Mouse (Mus musculus): ENCODE data around the gene Atf6b.

Gene Atf6b

DNA sequence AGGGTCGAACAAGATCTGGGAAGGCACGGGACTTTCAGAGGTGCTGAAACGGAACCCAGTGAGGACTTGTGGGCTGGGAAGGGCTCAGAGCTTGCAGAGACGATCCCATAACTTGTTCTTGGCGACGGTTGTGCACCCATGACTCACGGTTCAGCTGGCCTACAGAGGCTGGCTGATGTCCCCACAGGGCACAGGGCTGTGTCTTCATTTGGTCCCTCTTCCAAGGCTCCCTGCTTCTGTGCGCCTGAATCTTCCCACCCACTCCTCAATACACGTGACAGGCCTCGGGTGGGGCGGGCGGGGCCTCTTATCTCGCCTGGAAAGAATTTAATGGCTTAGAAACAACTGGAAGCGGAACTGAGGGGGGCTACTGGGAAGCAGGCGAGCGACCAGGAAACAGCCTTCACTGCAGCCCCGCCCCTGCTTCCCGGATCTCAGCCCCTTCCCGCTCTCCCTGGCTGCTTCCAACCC is 14.2 kb downstream of the Atf6b start:
- intact Hi-C loops (cut with DNase I) = no loop called here

DNA sequence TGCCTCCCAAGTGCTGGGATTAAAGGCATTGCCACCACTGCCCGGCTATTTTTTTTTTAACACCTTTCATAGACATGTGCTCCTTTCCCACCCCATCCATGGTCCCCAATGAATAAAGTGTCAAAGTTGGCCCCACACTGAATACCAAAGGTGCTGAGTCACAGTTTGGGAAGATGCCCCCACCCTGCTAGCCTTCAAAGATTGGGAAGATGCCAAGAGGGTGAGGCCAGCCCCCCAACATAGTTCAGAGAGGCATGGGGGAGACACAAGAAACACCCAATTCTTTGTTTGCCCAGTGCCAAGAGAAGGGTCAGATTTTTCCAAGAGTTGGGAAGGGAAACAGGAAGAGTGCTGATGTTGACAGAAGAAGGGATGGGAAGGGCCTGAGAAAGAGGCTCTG is 15.5 kb downstream of the Atf6b start:
- intact Hi-C loops (cut with DNase I) = no loop called here

DNA sequence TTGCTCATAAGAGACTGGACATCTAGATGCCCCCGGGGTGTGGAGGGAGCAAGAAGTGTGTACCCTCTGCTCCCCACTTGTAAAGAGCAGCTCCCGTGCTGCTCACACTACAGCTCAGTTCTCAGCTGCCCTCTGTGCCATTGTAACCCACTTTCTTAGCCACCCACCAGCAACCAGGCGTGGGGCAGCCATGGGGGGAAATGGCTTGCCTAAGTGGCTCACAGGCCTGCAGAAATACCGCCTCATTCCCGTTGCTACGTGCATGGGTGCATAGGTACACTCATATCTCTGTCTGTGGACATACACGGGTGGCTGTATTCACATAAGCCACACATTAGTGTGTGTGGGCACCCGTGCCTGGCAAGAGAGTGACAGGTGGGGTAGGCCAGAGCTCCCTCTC is 16.0 kb downstream of the Atf6b start:
- intact Hi-C loops (cut with DNase I) = no loop called here

DNA sequence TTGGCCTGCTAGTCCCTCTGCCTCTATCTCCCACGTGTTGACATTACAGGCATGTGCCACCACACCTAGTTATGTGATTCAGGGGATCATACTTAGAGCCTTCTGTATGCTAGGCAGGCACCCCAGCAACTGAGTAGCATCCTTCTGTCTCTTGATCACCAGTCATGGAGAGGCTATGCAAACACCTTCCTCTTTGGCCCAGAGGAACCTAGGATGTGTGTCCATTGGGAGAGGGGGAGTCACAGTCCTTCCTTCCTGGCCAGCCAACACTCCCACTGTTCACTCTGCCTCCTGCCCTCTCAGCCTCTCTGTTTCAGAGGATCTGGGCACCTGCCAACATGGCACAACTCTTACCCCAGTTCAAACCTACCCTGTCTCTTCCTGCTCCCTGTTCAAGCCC is 16.6 kb downstream of the Atf6b start:
- intact Hi-C loops (cut with DNase I) = no loop called here

DNA sequence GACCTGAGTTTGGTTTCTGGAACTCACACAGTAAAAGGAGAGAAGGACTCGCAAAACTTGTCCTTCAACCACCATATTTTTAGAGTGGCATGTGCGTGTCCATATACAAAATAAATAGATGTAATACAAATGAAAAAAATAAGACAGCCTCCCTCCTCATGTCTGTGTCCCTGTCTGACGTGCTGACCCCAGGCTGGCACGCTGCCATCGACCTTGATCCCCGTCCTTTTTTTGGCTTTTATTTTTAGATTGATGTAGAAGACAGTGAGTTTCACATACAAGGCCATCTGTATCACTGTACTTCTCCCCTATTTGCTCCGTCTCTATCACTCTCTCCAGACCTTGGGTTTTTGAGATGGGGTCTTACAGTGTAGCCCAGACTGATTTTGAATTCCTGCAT is 17.5 kb downstream of the Atf6b start:
- intact Hi-C loops (cut with DNase I) = no loop called here

DNA sequence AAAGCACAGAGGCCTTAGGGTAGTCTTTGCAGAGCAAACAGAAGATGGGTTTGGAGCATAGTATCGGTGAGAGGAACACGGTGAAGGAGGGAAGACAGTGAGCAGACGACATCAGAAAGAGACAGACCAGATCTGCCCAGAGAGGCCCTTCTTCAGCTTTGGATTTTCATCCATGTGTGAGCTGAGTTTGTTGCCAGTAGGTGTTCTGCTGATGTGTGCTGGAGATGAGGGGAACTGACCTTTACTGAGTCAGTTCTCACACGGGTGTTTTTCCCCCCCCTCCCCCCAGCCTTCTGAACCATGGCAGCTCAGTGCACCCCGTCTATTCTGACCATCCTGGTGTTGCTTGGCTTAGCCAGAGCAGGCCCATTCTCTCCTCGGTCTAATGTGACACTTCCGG is 23.3 kb downstream of the Atf6b start, which contains the start of gene Tnxb:
TSS of gene Tnxb (plus strand) at position 301 of the 400 bp plus-strand sequence.
- intact Hi-C loops (cut with DNase I) = no loop called here

DNA sequence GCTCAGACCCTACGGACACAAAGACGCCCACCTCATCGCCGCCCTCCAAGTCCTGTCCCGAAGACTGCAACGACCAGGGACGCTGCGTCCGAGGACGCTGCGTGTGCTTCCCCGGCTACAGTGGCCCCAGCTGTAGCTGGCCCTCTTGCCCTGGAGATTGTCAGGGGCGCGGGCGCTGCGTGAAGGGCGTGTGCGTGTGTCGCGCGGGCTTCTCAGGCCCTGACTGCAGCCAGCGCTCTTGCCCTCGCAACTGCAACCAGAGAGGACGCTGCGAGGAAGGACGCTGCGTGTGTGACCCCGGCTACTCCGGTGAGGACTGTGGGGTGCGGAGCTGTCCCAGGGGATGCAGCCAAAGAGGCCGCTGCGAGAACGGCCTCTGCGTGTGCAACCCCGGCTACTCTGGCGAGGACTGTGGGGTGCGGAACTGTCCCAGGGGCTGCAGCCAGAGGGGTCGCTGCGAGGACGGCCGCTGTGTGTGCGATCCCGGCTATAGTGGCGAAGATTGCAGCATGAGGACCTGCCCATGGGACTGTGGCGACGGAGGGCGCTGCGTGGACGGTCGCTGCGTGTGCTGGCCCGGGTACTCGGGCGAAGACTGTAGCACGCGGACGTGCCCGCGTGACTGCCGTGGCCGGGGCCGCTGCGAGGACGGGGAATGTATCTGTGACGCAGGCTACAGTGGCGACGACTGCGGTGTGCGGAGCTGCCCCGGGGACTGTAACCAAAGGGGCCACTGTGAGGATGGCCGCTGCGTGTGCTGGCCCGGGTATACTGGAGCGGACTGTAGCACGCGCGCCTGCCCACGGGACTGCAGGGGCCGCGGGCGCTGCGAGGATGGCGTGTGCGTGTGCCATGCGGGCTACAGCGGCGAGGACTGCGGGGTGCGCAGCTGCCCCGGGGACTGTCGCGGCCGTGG is 24.5 kb downstream of the Atf6b start:
- intact Hi-C loops (cut with DNase I) = no loop called here

DNA sequence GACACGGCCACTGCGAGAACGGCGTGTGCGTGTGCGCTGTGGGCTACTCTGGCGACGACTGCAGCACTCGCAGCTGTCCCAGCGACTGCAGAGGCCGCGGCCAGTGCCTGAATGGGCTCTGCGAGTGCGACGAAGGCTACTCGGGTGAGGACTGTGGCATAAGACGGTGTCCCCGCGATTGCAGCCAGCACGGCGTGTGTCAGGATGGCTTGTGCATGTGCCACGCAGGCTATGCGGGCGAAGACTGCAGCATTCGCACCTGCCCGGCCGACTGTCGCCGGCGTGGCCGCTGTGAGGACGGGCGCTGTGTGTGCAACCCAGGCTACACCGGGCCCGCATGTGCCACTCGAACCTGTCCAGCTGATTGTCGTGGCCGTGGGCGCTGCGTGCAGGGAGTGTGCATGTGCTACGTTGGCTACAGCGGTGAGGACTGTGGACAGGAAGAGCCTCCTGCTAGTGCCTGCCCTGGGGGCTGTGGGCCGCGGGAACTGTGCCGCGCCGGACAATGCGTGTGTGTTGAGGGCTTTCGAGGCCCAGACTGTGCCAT is 25.4 kb downstream of the Atf6b start:
- intact Hi-C loops (cut with DNase I) = no loop called here

DNA sequence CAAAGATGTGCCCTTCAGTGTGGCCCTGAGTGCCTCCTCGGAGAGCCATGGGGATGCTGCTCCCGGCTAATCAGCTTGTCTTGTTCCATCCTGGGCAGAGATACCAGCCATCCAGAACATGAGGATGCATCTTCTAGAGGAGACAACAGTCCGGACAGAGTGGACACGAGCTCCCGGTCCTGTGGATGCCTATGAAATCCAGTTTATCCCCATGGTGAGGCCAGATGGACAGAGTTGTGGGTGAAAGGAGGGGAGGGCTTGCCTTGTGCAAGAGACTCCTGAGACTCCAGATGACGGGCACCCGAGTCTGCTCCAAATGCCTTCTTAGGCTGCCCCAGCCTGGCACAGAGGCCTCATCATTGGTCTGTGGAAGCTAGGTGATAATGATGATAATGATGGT is 26.2 kb downstream of the Atf6b start:
- intact Hi-C loops (cut with DNase I) = no loop called here

DNA sequence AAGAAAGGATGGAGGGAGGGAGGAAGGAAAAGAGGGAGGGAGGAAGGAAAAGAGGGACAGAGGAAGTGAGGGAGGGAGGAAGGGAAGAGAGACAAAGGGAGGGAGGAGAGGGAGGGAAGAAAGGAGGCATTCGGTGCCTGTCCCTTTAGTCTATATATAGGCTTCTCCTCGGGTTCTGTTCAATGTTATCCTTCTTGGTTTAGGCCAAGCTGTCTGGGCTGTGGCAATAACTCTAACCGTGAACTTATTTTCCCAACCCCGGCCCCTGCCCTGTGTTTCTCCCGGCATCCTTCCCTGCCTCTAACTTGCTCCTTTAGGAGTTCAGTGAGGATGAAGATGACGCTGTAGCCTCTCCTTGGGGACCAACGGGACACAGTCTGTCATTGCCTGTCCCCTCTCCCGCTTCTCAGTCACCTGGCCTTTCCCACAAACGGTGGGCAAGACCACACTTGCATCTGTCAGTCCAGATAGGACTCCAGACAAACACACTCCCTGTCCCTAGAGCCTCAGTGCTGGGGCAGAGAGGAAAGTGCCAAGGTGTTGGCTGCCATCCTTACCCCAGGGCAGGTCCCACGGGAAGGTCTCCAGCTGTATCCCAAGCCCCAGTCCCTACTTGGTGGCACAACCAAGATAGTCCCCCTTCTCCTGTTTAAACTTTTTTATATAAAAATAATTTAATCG is 27.7 kb downstream of the Atf6b start:
- intact Hi-C loops (cut with DNase I) = no loop called here

DNA sequence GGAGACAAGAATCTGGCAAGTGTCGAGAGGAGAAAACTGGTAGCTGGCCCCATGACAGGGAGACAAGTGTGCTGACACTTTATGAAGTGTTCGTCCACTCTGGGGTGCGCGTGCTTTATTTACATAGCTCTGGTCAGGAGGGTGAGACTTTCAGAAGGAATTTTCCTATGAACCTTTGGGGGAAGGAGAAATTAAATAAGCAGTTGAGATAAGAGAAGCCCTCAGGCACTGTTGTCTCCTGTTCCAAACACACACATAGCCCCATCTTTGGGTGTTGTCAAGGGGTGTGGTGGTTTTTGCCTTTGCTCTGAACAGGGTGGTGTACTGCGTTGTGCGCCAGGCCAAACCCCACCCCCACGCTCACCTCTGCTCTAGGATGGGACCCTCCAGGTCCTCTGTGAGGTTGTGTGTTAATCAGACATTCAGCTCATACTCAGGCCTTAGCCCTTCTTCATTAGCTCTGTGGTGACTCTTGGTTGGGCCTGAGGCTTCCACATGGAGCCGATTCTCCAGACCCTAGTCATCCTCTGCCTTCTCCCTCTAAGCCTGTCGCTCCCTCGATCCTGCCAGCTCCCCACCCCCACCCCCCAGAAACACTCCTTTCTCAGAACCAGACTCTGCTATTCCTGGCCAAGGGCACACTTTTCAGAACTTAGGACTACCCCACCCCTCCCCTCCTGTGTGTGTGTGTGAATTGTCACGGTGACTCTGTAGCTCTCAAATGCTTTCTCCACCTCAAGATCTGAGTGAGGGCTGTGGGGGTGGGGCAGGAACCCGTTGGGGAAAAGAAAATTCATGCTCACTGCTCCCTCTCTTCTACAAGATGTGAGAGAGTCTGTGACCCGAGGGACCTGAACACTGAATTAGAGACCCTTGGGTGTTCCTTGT is 28.5 kb downstream of the Atf6b start:
- intact Hi-C loops (cut with DNase I) = no loop called here

DNA sequence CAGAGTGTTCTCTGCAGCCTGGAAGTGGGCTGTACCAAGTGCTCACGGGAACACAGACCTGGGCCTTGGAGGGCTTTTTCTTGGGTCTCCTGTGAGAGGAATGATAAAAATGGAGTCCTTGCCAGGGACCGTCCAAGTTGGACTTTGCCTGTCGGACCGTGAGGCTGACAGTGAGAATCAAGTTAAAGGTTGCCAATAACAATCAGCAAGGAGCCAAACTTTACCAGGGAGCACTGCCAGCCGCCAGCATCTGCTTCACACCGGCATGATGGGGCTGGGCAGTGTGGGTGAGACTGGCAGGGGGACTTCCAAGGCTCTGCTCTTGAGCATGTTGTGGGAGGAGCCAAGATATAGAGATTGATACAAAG is 29.1 kb downstream of the Atf6b start:
- intact Hi-C loops (cut with DNase I) = no loop called here

DNA sequence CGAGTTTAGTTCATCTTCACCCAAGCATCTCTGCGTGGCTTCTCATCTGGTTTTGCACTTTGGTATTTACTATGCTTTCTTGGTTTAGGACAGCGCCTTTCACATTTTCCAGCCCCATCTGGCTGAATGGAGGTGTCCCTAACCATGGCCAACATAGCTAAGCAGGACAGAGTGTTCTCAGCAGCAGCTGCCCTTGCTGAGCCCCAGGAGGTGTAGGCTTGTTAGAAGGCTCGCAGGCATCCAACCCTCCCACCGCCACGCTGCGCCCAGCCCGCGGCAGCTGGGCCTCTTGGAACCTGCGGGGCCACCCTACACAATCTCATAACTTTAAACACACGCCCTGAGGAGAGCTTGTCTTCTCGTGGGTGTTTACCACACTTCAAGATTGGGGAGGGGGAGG is 29.7 kb downstream of the Atf6b start:
- intact Hi-C loops (cut with DNase I) = no loop called here

DNA sequence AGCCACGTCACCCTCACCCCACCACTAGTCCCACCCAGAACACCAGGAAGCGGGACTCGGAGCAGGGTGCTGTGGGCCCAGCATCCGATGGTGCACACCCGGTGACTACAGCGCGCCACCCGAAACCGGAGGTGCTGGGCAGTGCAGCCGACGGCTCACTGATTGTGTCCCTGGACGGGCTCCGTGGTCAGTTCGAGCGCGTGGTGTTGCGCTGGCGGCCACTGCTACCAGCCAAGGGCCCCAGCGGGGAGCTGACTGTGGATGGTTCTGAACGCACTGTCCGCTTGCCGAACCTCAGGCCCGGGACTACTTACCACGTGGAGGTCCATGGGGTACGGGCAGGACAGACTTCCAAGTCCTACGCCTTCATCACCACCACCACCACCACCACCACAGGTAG is 33.2 kb downstream of the Atf6b start:
- intact Hi-C loops (cut with DNase I) = no loop called here

DNA sequence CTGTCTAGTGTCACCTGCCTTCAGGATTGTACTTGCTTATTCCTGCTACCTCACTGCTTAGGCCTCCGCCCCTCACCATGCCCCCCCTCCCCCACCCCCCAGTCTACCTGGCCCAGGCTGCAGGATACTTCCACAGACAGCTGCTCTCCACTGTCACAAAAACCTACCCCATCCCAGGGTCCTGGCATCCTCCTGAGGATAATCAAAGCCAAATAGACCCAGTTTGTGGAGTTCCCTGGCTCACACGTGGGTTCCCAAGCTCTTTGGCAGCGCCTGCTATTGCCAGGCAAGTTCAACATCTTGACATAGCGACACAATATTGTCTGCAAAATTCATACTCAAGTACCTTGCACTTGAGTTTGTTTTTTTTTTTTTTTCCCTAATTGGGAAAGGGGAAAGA is 33.7 kb downstream of the Atf6b start:
- intact Hi-C loops (cut with DNase I) = no loop called here

DNA sequence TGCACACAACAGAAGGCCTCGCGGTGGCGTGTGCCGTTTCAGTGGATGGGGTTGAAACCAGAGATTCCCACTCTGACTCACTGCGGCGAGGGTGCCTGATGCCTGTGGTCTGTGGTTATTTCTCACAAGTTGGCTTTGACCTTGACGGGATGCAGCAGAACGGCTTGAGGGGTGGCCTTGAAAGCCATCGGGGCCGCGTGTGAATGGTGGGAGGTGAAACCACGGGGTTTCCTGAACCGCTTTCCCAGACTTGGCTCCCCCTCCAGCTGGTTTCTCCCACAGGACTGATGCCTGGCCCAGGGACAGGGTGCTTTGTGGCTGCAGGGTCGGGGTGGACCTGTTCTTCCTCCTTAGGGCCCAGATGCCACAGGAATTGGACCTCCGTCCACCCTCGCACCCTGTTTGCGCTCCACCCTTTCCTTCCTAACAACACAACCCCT is 34.2 kb downstream of the Atf6b start:
- intact Hi-C loops (cut with DNase I) = no loop called here

DNA sequence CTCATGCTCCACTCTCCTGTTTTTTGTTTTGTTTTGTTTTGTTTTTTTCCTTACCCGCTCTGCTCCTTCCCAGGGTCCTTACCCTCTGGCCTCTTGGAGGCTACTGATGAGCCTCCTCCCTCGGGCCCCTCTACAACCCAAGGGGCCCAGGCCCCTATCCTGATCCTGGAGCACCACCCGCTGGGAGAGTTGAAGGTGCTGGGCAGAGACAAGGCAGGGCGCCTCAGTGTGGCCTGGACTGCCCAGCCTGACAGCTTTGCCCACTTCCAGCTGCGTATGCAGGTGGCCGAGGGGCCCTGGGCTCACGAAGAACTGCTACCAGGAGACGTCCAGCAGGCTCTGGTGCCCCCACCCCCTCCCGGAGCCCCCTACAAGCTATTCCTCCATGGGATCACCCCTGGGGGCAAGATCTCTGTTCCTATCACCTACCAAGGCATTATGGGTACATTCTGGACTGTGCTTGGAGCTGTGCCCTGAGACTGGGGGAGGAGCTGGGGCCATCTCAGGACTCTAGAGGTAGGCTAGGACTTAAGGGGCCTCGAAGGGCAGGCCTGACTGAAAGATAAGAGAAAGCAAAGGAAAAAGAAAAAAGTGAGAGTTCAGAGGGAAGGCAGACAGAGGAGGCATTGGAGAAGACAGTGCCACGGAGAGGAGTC is 35.1 kb downstream of the Atf6b start:
- intact Hi-C loops (cut with DNase I) = no loop called here

DNA sequence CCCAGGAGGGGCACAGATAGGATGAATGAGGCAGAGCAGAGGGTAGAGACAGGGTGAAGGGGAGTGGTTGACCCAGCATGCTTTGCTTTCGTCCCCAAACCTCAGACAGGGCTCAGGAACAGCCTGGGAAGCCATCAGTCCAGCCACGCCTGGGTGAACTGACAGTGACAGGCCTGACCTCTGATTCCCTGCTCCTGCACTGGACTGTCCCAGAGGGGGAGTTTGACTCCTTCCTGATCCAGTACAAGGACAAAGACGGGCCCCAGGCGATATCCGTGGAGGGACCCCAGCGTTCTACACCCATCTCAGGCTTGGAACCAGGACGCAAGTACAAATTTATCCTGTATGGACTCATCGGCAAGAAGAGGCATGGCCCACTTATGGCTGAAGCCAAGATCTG is 36.2 kb downstream of the Atf6b start:
- intact Hi-C loops (cut with DNase I) = no loop called here

DNA sequence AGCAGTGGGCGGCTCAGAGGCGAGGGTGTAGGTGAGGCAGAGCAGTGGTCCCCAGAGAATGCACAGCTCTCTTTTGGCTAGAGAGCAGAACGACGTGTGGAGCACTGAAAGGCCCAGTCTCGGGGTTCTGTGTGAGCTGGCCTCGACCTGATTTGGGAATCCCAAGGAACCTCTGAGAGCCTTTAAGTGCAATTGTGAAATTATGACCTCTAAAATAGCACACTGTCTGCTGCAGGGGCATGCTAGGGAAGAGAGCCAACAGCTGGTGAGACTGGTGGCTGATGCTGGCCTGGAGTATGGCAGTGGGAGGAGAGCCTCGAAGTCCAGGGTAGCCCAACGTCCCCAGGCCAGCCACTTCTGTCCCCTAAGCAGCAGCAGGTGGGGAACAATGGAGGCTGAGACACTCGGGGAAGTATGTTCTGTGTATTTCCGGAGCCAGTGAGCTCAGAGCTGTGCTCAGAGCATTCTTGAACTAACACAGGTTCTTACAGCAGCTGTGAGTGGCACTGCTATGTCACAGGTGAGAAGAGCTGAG is 36.8 kb downstream of the Atf6b start:
- intact Hi-C loops (cut with DNase I) = no loop called here

DNA sequence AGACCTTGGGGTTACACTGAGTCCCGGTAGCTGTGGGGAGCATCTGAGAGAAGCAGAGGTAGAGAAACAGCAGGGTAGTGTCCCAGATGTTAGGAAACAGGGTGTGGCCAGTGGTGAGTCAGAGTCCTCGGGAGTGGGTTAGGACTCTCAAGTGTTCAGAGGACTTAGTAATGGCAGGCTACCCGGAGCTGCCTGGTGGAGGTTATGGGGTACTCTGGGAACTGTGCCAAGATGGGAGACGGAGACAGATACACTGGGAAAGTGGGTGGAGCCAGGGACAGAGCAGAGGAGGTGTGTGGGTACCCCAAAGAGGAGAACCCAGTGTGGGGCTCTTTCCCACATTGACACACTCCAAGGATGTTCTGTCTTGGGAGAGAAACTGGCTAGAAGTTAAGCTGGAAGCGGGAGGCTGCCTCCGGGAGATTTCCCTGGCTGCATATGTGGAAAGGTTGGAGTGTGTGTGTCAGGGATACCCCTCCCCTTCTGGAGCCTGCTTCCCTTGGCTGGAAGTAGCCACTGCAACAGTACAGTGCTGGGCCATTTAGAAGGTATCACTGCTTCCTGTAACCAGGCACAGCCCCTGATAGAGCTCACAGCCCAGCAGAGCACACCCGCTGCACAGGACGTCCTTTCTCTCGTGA is 37.4 kb downstream of the Atf6b start:
- intact Hi-C loops (cut with DNase I) = no loop called here
